Comparison of ENCODE assay signal across 9 mouse cellular contexts in the genomic region with DNA sequence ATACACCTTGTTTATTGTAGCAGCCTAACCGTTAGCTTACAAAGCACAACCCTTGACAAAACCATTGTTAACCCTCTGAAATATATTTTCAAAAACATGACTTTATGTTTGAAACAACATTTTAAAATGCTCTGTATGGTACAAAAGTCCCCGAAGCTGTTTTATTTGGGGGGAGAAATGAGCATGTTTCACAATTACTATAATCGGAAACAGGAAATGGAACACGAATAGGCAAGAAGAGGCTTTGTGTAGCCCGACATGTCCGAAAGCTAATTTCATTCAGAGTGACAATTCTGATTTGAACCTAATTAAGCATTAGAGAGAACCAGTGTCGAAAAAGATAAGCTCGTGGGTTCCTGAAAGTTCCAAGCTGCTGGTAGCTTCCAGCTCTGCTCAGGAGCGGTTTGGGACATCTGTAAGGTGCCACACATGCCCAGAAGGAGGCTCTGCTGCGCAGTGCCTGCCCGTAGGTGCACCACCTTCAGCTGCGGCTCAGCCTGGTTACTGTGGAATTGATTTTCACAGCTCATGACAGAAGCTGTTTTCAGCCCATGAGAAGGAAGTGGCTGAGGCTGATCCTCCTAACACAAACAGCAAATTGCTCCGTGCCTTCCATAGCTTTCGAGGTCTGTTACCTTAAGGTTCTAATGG. TPM values are rescaled to one million over a fixed set of nuclear protein-coding genes. Genes with fewer than 3 reads are reported as not detected.
A peak's percentile ranks its signal among the peaks of the same experiment; 100 is the strongest.
DNase-seq lines count a peak whose midpoint lies in the region; ATAC-seq and TF ChIP-seq lines count a peak whose summit lies in the region.
"Had no signal": no experiment of that assay in that cellular context is flagged by ENCODE, and none has a peak within 500 bp of the region (broad histone marks: within the 10 kb centered on the region; RNA-seq: fewer than 3 reads in every experiment).

No protein-coding gene starts in this region.

- H3K27me3 ChIP-seq in cerebellum, adult 2 months (ENCODE audit: control insufficient read depth, insufficient read depth, low read length) = no peaks in the 10 kb centered on the region
- H3K27me3 ChIP-seq: heart, embryonic 15.5 days had no signal

- intact Hi-C loops in left cerebral cortex, postnatal 25 days (cut with DNase I) = no loop called here

- no peaks in the 10 kb centered on the region for H3K4me1 ChIP-seq in cerebellum, adult 2 months (ENCODE audit: control insufficient read depth, insufficient read depth, low read length)
- H3K4me1 ChIP-seq: heart, embryonic 15.5 days had no signal

- no peak overlapping the region for H3K27ac ChIP-seq in cerebellum, adult 2 months (ENCODE audit: insufficient read depth, low read length)
- H3K27ac ChIP-seq: heart, embryonic 15.5 days had no signal

- ATAC-seq in megakaryocyte progenitor cell, adult 5-6 weeks (replicated peaks; ENCODE audit: poor library complexity) = no peak

- TF ChIP-seq CTCF in cerebellum, adult 2 months (IDR thresholded peaks at IDR 0.05; ENCODE audit: borderline replicate concordance, insufficient read depth, low read depth, low read length) = no peak

- DNase-seq in cerebellum, postnatal 25 days = peak; percentile 15 to 16
- DNase-seq in cerebellum, adult 2 months = no peak
- DNase-seq in kidney, postnatal 10 days = peak; percentile 35
- DNase-seq in kidney, adult 9 months = no peak
- DNase-seq in MN1 (ENCODE audit: low spot score) = peak; percentile 23
- peak; percentile 47 for DNase-seq in left cerebral cortex, postnatal 25 days (ENCODE audit: low spot score in 2 of 2)
- DNase-seq in adrenal gland, adult 2 months = no peak

- no peak for TF ChIP-seq POLR2A in cerebellum, adult 2 months (IDR thresholded peaks at IDR 0.05; ENCODE audit: borderline replicate concordance, insufficient read depth, low read length)

- 74% methylated on average over 14 of the region's 14 CpGs for WGBS in cerebellum, adult 2 months

- no peak overlapping the region for H3K4me3 ChIP-seq in cerebellum, adult 2 months (replicated peaks; ENCODE audit: insufficient read depth, low read depth, low read length)
- H3K4me3 ChIP-seq: heart, embryonic 15.5 days had no signal

RNA-seq across cellular contexts. Expression of a gene that starts 12.9 kb away (rescaled TPM):
- 5.3 and 7.2 TPM in 2 replicates for polyA plus RNA-seq in cerebellum, adult 2 months (2012; rRNA removed)
- total RNA-seq in left cerebral cortex, postnatal 25 days (2021) = 10 to 100 TPM; 15.6 to 18.9 TPM
- not detected in 2 replicates for total RNA-seq in megakaryocyte progenitor cell, adult 5-6 weeks (2015)
- total RNA-seq in megakaryocyte progenitor cell, adult 5-6 weeks (2017) = not detected in 2 replicates
- total RNA-seq in adrenal gland, adult 2 months (2021) = 10 to 100 TPM in 1 of 2 experiments, 1 to 10 TPM in 1; 9.5 to 12.2 TPM
- polyA plus RNA-seq in adrenal gland, adult 2 months (2012; rRNA removed) = 2.6 and 5.1 TPM in 2 replicates

Comparison
In these comparisons a context has a peak if more than half of its experiments do, and no peak if none do; other contexts are left out.
1. DNase-seq: peak in cerebellum, postnatal 25 days (2 of 2), kidney, postnatal 10 days (single experiment), MN1 (single experiment) and left cerebral cortex, postnatal 25 days (2 of 2); none in cerebellum, adult 2 months (0 of 2), kidney, adult 9 months (single experiment) and adrenal gland, adult 2 months (single experiment).
2. RNA of a gene that starts 12.9 kb away (total RNA-seq): 15.6 to 18.9 TPM in left cerebral cortex, postnatal 25 days and 9.5 to 12.2 TPM in adrenal gland, adult 2 months; not detected in megakaryocyte progenitor cell, adult 5-6 weeks; every median in the first group is over 10 times any median in the second.